Comparison of ENCODE assay signal across 18 mouse cellular contexts in genomic region chr1:52117777-52118176, GRCm38 (mm10). TPM values are rescaled to one million over a fixed set of nuclear protein-coding genes. Genes with fewer than 3 reads are reported as not detected.
DNase-seq lines count a peak whose midpoint lies in the region; TF ChIP-seq lines count a peak whose summit lies in the region.
"Had no signal": no experiment of that assay in that cellular context is flagged by ENCODE, and none has a peak within 500 bp of the region (broad histone marks: within the 10 kb centered on the region; RNA-seq: fewer than 3 reads in every experiment).

No protein-coding gene starts in this region.

- no peaks in the 10 kb centered on the region for H3K9me3 ChIP-seq in CH12.LX (replicated peaks; ENCODE audit: low read length)
- H3K9me3 ChIP-seq: G1E had no signal

- peaks cover 9 to 37% of the 10 kb centered on the region in 2 experiments for H3K4me1 ChIP-seq in CH12.LX (ENCODE audit: control insufficient read depth in 1 of 2, insufficient read depth in 2 of 2)

- no peak for TF ChIP-seq POLR2A in CH12.LX (IDR thresholded peaks at IDR 0.05; ENCODE audit: low read depth, low read length)

- TF ChIP-seq RAD21 in CH12.LX (IDR thresholded peaks at IDR 0.05; ENCODE audit: low read depth, low read length), result no peak

- intact Hi-C loops in gastrocnemius, adult 2 months (cut with DNase I), result loop anchor here (5.0 kb wide), 1 partner anchor 115 kb away; the partner anchor contains the start of gene Gls
- intact Hi-C loops in gastrocnemius, postnatal 36 days (cut with DNase I), result loop anchor here (5.0 kb wide), 1 partner anchor 115 kb away; the partner anchor contains the start of gene Gls
- intact Hi-C loops in heart, postnatal 25 days (cut with DNase I), result no loop called here

- no peak for TF ChIP-seq CTCF in gastrocnemius, adult 2 months (IDR thresholded peaks at IDR 0.05)
- no peak for TF ChIP-seq CTCF in CH12.LX (conservative IDR thresholded peaks at IDR 0.05 in 1 of 2, IDR thresholded peaks at IDR 0.05 in 1 of 2; ENCODE audit: low read depth in 2 of 2, low read length in 2 of 2)

- H3K36me3 ChIP-seq in CH12.LX (replicated peaks in 1 of 2; ENCODE audit: control insufficient read depth in 1 of 2, insufficient read depth in 1 of 2, low read length in 1 of 2), result peaks cover 10 to 14% of the 10 kb centered on the region in 2 experiments

- peaks cover 2% of the 10 kb centered on the region for H3K27me3 ChIP-seq in CH12.LX (replicated peaks)
- H3K27me3 ChIP-seq: Patski had no signal

- no peak overlapping the region for H3K4me2 ChIP-seq in CH12.LX (ENCODE audit: insufficient read depth, low read depth, poor library complexity, severe bottlenecking)

- dilution Hi-C loops in CH12.LX (cut with MboI; ENCODE audit: extremely low pct_ligation_motif_present, extremely low pct_unique_long_range_greater_than_20kb, low sequenced_read_pairs), result no loop called here

- TF ChIP-seq EP300 in CH12.LX (IDR thresholded peaks at IDR 0.05; ENCODE audit: low read length), result peak; percentile 11; the same call in 1 of the 2 replicates

- H3K9ac ChIP-seq in CH12.LX (ENCODE audit: insufficient read depth, low read depth), result peak overlapping the region; percentile 64

- H3K79me2 ChIP-seq in CH12.LX (replicated peaks; ENCODE audit: control insufficient read depth, extremely low read depth, insufficient read depth, poor library complexity, severe bottlenecking), result peaks cover 29% of the 10 kb centered on the region

- in situ Hi-C loops in CH12.LX (cut with MboI; ENCODE audit: low pct_ligation_motif_present, low pct_unique_long_range_greater_than_20kb, low sequenced_read_pairs), result loop anchor here (25.0 kb wide), 1 partner anchor 520 kb away; the partner anchor contains the start of gene Nemp2

- H3K4me3 ChIP-seq in gastrocnemius, adult 2 months, result no peak overlapping the region
- H3K4me3 ChIP-seq in CH12.LX (replicated peaks in 1 of 3; ENCODE audit: low read depth in 2 of 3, low read length in 2 of 3, poor library complexity in 1 of 3), result no peak overlapping the region

- H3K27ac ChIP-seq in gastrocnemius, adult 2 months, result peak overlapping the region; percentile 63; the same call in 1 of the 2 replicates
- peak overlapping the region; percentile 61; the same call in 1 of the 2 replicates for H3K27ac ChIP-seq in CH12.LX (ENCODE audit: insufficient read depth, low read depth)

- no peak for DNase-seq in gastrocnemius, adult 2 months
- DNase-seq in gastrocnemius, postnatal 36 days, result no peak
- peak; percentile 69 for DNase-seq in heart, adult 11 months
- no peak for DNase-seq in heart, postnatal 25 days (ENCODE audit: low spot score)
- DNase-seq in CH12.LX (ENCODE audit: extremely low read depth), result no peak
- DNase-seq in kidney, adult 9 months, result no peak
- DNase-seq: adrenal gland, adult 2 months; adrenal gland, adult 8-10 months; adrenal gland, postnatal 10 days; adrenal gland, postnatal 14 days; adrenal gland, postnatal 25 days; adrenal gland, postnatal 36 days; cerebellum, adult 11 months; cerebellum, adult 11-12 months; cerebellum, adult 18-20 months; cerebellum, adult 2 months had no signal

TF ChIP-seq in CH12.LX, 34 proteins besides CTCF, POLR2A, EP300 and RAD21:
- TF ChIP-seq MAZ (IDR thresholded peaks at IDR 0.05; ENCODE audit: low read depth, low read length) (0 out of 2 replicates have a peak, but pooled peaks have one; percentile 27), TCF12 (IDR thresholded peaks at IDR 0.05; ENCODE audit: low read depth, low read length) (no peak), GABPA (IDR thresholded peaks at IDR 0.05; ENCODE audit: insufficient replicate concordance, low read depth, low read length) (no peak), CHD1 (IDR thresholded peaks at IDR 0.05; ENCODE audit: low read depth, low read length) (peak; percentile 71; the same call in 1 of the 2 replicates), IRF4 (IDR thresholded peaks at IDR 0.05; ENCODE audit: low read depth, low read length) (no peak; the same call in 1 of the 2 replicates), ZKSCAN1 (IDR thresholded peaks at IDR 0.05; ENCODE audit: borderline replicate concordance, low read depth, low read length) (no peak), MAX (IDR thresholded peaks at IDR 0.05; ENCODE audit: low read length) (no peak), MAFK (IDR thresholded peaks at IDR 0.05; ENCODE audit: insufficient replicate concordance, low read length) (no peak), KAT2A (IDR thresholded peaks at IDR 0.05; ENCODE audit: insufficient replicate concordance, low read length) (0 out of 2 replicates have a peak, but pooled peaks have one; percentile 18), MEF2A (IDR thresholded peaks at IDR 0.05; ENCODE audit: borderline replicate concordance, low read depth, low read length) (no peak)

RNA-seq across cellular contexts. Expression of gene Stat1, which starts 1.5 kb away (rescaled TPM):
- total RNA-seq in gastrocnemius, adult 2 months (2021), result 10 to 100 TPM in 1 of 2 experiments, 1 to 10 TPM in 1; 9.2 to 16.4 TPM
- total RNA-seq in gastrocnemius, postnatal 36 days (2021), result 10 to 100 TPM in 1 of 2 experiments, 1 to 10 TPM in 1; 9.6 to 11.3 TPM
- total RNA-seq in heart, postnatal 25 days (2021), result 10 to 100 TPM; 24.7 to 26.8 TPM
- total RNA-seq in CH12.LX (2012; rRNA removed), result 119 and 143 TPM in 2 replicates
- 179 and 190 TPM in 2 replicates for total RNA-seq in CH12.LX (2014; rRNA removed)
- 94.6 and 101 TPM in 2 replicates for polyA plus RNA-seq in CH12.LX (2012; ENCODE audit: insufficient read length, low read depth)

Comparison
In these comparisons a context has a peak if more than half of its experiments do, and no peak if none do; other contexts are left out.
1. RNA of gene Stat1, which starts 1.5 kb away (total RNA-seq): 119 to 190 TPM in CH12.LX; 24.7 to 26.8 TPM in heart, postnatal 25 days, 9.2 to 16.4 TPM in gastrocnemius, adult 2 months and 9.6 to 11.3 TPM in gastrocnemius, postnatal 36 days; every median in the first group is over 4 times any median in the second.